Mouse (Mus musculus) B cell, adult (primary cell): ENCODE results near the gene Cldnd2. TPM values are rescaled to one million over a fixed set of nuclear protein-coding genes. Genes with fewer than 3 reads are reported as not detected.

Source experiments
- total RNA-seq: library from RNA; stranded (reverse); gene quantifications from 4 replicates; pipeline ENCODE4 v1.2.4, GENCODE M21; 2023; ENCODE audit not compliant: inconsistent age

The Cldnd2 gene
- not detected in 4 replicates for total RNA-seq

DNA sequence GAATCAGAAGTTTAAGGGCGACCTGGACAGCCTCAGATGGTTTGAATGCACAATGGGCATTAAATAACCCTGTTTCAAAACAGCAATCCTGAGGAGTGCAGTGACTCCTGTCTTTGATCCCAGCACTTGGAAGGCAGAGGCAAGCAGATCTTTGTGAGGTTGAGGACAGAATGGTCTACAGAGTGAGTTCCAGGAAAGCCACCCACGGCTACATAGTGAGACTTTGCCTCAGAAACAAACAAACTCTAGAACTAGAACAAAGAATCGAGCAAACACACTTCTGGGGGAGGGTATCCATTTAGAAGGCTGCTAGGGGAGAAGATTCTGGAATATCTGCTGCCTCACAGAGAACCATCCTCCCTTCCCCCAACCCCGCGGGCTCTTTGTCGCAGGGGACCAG lies at the start of gene Cldnd2:
Gene Cldnd2, plus strand, starts transcription at position 301 of the 400 bp plus-strand sequence.

DNA sequence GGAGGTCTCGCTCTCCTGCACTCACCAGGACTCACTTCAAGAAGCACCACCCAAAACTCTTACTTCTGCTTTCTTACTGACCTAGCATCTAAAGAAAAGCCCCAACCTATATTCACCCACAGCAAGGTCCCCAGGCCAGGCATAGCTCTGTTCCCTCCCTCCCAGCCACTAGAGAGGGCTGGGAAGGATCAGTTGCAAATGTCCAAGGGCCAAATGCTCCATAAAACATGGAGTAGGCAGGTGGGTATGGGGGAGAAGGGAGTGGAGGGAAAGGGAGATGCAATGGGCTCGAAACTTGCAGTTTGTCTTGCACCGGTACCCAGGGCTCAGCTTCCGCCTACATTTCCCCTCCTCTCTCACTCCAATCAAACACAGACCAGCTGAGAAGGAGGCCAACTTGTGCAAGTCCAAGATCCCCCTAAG lies 32.4 kb upstream of the Cldnd2 start, which contains the start of gene Siglecg:
Gene Siglecg, plus strand, starts transcription at position 74 of the 423 bp plus-strand sequence.

DNA sequence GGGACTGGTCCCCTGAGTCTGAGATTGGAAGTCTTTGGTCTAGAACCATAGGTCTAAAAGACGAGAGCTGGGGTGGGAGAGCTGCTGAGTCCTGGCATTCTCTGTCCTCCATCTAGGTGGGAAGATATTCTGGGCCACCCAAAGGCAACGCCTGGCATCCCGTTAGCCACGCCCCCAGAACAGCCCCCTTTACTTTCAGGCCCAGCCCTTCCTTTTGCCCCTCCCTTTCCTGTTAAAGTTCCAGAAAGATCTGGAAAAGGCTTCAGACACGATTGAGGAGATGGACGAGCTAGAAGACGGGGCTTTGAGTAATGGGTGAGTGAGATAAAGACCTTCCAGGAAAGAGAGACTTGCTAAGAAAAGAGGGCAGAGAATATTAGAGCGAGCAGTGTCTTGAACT lies 13.2 kb upstream of the Cldnd2 start, which contains the start of gene Lim2:
Gene Lim2, plus strand, starts transcription at position 265 of the 400 bp plus-strand sequence.

DNA sequence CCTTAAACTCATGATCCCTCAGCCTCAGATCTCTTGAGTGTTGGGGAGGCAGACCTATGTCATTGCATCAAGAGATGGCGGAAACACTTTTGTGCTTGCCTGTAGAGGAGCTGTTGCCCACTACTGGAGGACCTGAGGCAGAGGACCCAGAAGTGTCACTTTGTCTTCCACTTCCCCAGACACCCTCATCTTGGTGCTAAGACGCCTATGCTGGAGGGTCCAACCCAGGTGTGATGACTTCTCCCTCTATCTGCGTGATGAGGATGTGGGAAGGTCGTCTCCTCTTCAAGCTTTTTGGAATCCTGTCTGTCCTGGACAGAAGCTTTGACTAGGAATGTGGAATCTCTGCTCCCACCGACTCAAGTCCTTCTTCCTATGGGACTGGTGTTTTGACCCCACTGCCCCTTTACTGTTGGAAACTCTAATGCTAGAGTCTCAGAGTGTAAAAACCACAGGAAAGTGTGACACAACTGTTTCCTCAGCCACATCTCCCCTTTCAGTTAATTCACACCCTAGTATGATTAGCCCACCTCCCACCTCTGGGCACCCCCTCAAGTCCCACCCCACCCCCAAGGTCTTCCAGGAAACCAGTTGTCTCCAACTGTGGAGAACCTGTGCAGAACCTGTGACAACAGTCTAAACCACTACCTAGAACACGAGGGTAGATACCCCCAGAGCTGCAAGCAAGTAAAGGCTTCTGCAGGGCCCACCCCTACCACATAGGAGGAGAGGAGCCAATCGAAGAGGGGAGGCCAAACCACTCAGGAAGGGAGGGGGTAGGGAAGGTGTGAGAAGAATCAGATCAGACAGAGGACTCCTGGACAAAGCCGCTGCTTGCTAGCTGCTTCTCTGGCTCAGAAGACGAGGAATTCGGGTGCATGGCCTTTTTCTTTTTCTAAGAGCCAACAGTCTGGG lies 4.0 kb upstream of the Cldnd2 start, which contains the start of gene Nkg7:
Gene Nkg7, plus strand, starts transcription at position 733 of the 915 bp plus-strand sequence.

DNA sequence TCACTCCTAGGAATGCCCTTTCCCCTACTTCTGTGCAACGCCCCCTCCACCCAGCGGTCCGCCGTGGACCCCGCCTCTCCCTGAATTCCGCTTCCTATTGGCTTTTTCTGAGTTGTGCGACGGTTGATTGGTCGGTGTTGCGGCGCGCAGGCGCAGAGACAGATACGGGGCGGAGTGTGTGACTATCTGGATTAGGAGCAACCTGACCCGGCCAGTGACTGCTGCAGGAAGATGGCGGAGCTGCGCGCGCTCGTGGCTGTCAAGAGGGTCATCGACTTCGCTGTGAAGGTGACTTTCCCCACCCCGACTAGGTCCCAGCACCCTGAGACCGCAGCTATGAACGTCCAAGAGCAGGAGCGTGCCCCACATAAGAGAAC lies 3.3 kb downstream of the Cldnd2 start, which contains the start of the genes Etfb and Gm45233:
Gene Etfb, plus strand, starts transcription at position 167 of the 377 bp plus-strand sequence.
Gene Gm45233, plus strand, starts transcription at position 212 of the 377 bp plus-strand sequence.

DNA sequence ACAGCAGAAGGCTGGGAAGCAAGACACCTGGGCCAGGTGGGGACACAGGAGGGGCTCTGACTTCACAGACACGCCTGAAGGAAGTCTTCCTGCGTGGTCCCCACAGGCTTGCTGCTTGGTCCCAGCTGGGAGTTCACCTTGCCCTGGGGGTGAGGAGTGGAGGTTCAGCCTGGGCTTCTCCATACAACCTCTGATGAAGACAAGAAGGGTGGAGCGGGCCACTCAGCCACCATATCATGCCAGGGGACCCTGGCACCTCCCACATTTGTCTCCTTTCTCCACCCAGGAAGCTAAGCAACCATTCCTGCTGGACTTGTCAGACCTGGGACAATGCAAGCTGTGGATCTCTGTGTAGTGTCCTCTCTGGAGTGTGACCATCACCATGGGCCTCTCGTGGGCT lies 22.3 kb downstream of the Cldnd2 start, which contains the start of gene Vsig10l:
Gene Vsig10l, plus strand, starts transcription at position 301 of the 400 bp plus-strand sequence.

DNA sequence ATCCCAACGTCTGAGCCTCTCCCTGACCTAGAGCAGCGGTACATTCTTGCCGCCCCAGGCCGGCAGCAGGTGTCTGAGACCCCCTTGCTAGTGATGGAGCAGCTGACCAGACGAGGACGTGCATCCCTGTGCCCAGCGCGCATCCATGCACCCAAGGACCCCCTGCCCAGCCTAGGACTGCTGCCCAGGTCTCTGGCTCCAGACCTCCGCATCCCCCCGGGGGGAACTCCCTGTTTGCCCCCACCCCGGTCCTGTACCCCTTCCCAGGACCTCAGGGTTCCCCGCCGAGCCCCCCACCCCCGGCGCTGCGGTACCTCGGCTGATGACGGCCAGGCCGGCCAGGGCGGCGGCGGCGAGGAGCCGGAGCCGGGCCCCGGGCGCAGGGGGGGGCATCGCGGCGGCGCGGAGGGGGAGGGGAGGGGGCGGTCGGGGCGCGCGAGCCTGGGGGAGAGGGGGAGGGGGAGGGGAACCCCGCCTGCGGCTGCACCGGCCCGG lies 49.1 kb downstream of the Cldnd2 start, which contains the start of gene Iglon5:
Gene Iglon5, minus strand, starts transcription at position 445 of the 495 bp plus-strand sequence.

Other genes starting within 250 kb of the Cldnd2 start
- gene Zfp715, start 127.5 kb upstream of the Cldnd2 start, total RNA-seq: 23.2 to 26.1 TPM (median 25.5 TPM) in 4 replicates
- 0.45 to 0.77 TPM (median 0.45 TPM) in 3 of 4 replicates, not detected in the other for gene Siglecf, start 89.4 kb upstream of the Cldnd2 start, total RNA-seq
- 357 to 404 TPM (median 393 TPM) in 4 replicates for gene Siglecg, start 32.6 kb upstream of the Cldnd2 start, total RNA-seq
- not detected in 4 replicates for gene Lim2, start 13.1 kb upstream of the Cldnd2 start, total RNA-seq
- 1.9 to 3.8 TPM (median 2.3 TPM) in 4 replicates for gene Nkg7, start 3.7 kb upstream of the Cldnd2 start, total RNA-seq
- 36.1 to 51.0 TPM (median 48.9 TPM) in 4 replicates for gene Etfb, start 3.3 kb downstream of the Cldnd2 start, total RNA-seq
- not detected in 4 replicates for gene Gm45233, start 3.3 kb downstream of the Cldnd2 start, total RNA-seq
- 2.0 to 3.9 TPM (median 2.3 TPM) in 4 replicates for gene Vsig10l, start 22.4 kb downstream of the Cldnd2 start, total RNA-seq
- not detected in 4 replicates for gene Iglon5, start 49.3 kb downstream of the Cldnd2 start, total RNA-seq
- gene 4931406B18Rik, start 65.2 kb downstream of the Cldnd2 start, total RNA-seq: not detected in 4 replicates
- 1.7 to 3.5 TPM (median 2.3 TPM) in 4 replicates for gene Cd33, start 103.6 kb downstream of the Cldnd2 start, total RNA-seq
- 1.9 to 2.5 TPM (median 2.5 TPM) in 4 replicates for gene Zfp658, start 121.5 kb downstream of the Cldnd2 start, total RNA-seq
- 8.9 to 14.1 TPM (median 10.7 TPM) in 4 replicates for gene Zfp719, start 138.8 kb downstream of the Cldnd2 start, total RNA-seq
- not detected in 4 replicates for gene Zfp819, start 166.4 kb downstream of the Cldnd2 start, total RNA-seq
- gene Ceacam18, start 193.9 kb downstream of the Cldnd2 start, total RNA-seq: not detected in 4 replicates
- 1.7 to 2.6 TPM (median 2.1 TPM) in 4 replicates for gene Siglece, start 219.4 kb downstream of the Cldnd2 start, total RNA-seq
- 5.3 to 7.2 TPM (median 6.0 TPM) in 4 replicates for gene Ctu1, start 231.2 kb downstream of the Cldnd2 start, total RNA-seq
- gene Klk14, start 249.6 kb downstream of the Cldnd2 start, total RNA-seq: not detected in 4 replicates